Mouse (Mus musculus) heart, adult 2 months (tissue): ENCODE measurements at regions not wholly inside any gene's neighbourhood (a gene's known extent, or its start where the extent isn't known, plus 50 kb on each side); places are given as distances from the start of the nearest gene placed in this dataset.

Experiments
- CTCF ChIP-seq: fragments of 200-600 bp; IDR thresholded peaks from 2 replicates; pipeline ENCODE4 v1.8.1; 2022; ENCODE audit warnings: antibody characterized with exemption, mild to moderate bottlenecking, moderate library complexity
- POLR2A ChIP-seq: fragments of 200-500 bp; IDR thresholded peaks from 2 replicates; pipeline ENCODE4 v1.6.1; 2011; ENCODE audit warnings: mild to moderate bottlenecking, low read depth, low read length, control low read depth; ENCODE audit not compliant: insufficient read depth

DNA sequence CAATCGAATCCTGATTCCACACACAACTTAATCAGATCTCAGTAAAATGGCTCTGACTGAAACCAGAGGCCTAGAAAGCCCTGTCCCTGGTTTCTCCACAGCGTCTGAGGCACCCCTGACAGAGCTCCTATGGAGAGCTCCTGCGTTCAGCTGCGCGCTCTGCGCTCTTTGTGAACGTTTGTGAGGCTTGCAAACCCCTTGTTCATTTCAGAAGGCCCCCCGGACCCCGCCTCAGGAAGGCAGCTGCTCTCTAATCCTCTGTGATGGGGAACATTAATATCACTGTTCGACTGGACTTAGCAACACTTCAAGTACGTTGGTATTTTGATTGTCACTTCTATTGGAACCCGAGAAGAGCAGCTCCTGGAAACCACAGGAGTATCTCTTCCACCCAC, 175.6 kb downstream of the 3100002H09Rik start:
- TF ChIP-seq POLR2A: no peak
- TF ChIP-seq CTCF: no peak
